Mouse (Mus musculus) heart, embryonic 16.5 days (tissue): Measurements from ENCODE around the gene Xpo1. TPM values are rescaled to one million over a fixed set of nuclear protein-coding genes. Genes with fewer than 3 reads are reported as not detected.
A peak's percentile ranks its signal among the peaks of the same experiment; 100 is the strongest.

Experiments
- ATAC-seq: fragments of 200-750 bp; cut with Nextera tagmentation; replicated peaks from 2 replicates; pipeline ENCODE4 v1.8.0; 2017; ENCODE audit warnings: moderate number of reproducible peaks; ENCODE audit not compliant: insufficient read depth, low FRiP score; ENCODE audit errors: extremely low read depth
- H3K27ac ChIP-seq: fragments of 300-500 bp; sonication (generic); 2 replicates; pipeline ENCODE4 v1.5.1; 2014; ENCODE audit warnings: mild to moderate bottlenecking, low read length, control low read depth, moderate library complexity
- H3K27me3 ChIP-seq: fragments of 300-500 bp; sonication (generic); 2 replicates; pipeline ENCODE4 v1.6.1; 2014; ENCODE audit warnings: low read length, mixed read lengths; ENCODE audit not compliant: control insufficient read depth, insufficient read depth
- H3K36me3 ChIP-seq: fragments of 300-500 bp; sonication (generic); 2 replicates; pipeline ENCODE4 v1.6.1; 2014; ENCODE audit not compliant: control insufficient read depth, insufficient read depth
- H3K4me1 ChIP-seq: fragments of 300-500 bp; sonication (generic); 2 replicates; pipeline ENCODE4 v1.6.1; 2014; ENCODE audit warnings: low read length, mixed read lengths; ENCODE audit not compliant: control insufficient read depth, insufficient read depth
- H3K4me2 ChIP-seq: fragments of 300-500 bp; sonication (generic); 2 replicates; pipeline ENCODE4 v1.6.1; 2014; ENCODE audit warnings: low read depth, mild to moderate bottlenecking, control low read depth, low read length
- H3K4me3 ChIP-seq: fragments of 300-500 bp; sonication (generic); 2 replicates; pipeline ENCODE4 v1.5.1; 2014; ENCODE audit warnings: mild to moderate bottlenecking, control low read depth, low read length
- H3K9ac ChIP-seq: fragments of 300-500 bp; sonication (generic); 2 replicates; pipeline ENCODE4 v1.6.1; 2014; ENCODE audit warnings: low read length, control low read depth
- H3K9me3 ChIP-seq: fragments of 300-500 bp; sonication (generic); replicated peaks from 2 replicates; pipeline ENCODE4 v1.6.1; 2016; ENCODE audit warnings: low read length; ENCODE audit not compliant: control insufficient read depth
- WGBS: fragments of 180-500 bp; shearing (Covaris S2); extraction: QIAGEN DNeasy Blood & Tissue Kit; methylation state at CpG from one replicate; pipeline ENCODE4 v1.1.7; 2014; 5-methylcytosine and 5-hydroxymethylcytosine counted together
- polyA plus RNA-seq: library from polyadenylated mRNA; unstranded; fragments of >200 nt; fragmentation: Nextera tagmentation; extraction: Ambion mirVana; gene quantifications from 2 replicates; pipeline ENCODE4 v1.2.1, GENCODE M21; 2015

Xpo1 gene
- polyA plus RNA-seq, 1 experiment from 2014 or later = 49.5 TPM

DNA sequence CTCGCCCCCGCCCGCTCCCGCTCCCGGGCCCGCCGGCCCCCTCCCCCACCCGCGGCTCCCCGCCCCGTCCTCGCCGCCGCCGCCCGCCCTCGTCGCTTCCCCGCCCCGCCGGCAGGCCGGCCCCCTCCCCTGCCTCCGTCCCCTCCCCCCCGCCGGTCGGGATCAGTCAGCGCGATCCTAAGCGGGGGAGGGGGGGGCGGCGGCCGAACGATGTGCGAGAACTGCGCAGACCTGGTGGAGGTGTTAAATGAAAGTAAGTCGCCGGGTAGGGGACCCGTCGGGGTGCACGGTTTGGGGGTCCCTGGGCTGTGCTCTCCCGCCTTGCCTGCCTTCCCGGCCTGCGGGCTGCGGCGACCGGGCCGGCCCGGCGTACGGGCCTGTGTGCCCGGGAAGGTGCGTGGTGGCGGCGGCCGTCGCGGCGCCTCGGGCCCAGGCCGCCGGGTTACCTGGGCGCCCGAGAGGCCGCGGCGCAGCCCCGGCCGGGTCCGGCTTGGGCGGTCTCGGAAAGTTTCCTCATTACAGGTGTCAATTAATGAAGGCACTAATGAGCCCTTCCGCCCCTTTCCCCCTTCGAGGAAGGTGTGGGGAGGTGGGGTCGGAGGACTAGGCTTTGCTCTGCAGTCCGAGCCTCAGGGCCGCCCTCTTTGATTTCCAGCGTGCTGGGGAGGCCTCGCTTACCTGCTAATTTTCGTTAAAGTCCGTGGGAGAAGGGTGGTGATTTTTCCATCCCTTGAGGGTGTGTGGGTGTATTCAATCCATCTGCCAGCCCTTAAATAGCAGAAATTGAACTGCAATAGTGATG, 51.1 kb downstream of the Xpo1 start, which contains the start of gene Usp34:
TSS of gene Usp34 (plus strand) at position 132 of the 802 bp plus-strand sequence.
- Histone ChIP-seq H3K27me3 (no peaks in the 10 kb centered on the region), H3K36me3 (no peaks in the 10 kb centered on the region), H3K27ac (peak within 1 kb of the TSS; percentile 99), H3K4me3 (peak within 1 kb of the TSS; percentile 95), H3K9me3 (no peaks in the 10 kb centered on the region), H3K4me1 (peaks cover 9% of the 10 kb centered on the region), H3K9ac (peak within 1 kb of the TSS; percentile 97), H3K4me2 (peak within 1 kb of the TSS; percentile 81)
- WGBS = 1% methylated on average over 58 of the region's 80 CpGs
- peak; percentile 59 for ATAC-seq

DNA sequence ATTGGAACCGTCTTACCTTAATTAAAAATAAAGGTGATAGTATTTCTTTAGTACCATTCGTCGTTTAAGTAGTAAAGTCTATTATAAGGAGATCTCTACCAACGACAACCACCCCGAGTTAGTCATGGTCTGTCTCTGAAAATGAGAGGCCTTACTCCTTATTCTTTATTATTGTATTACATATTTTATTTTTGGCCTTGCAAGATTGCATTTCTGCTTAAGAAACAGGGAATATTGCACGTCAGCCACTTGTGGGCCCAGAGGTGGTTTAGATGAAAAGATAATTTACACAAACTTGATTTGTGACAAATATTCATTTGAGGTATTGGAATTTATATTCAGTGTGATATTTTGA, 51.7 kb downstream of the Xpo1 start:
- ATAC-seq = no peak
- no peaks in the 10 kb centered on the region for H3K27me3 ChIP-seq
- peak overlapping the region; percentile 75 for H3K4me2 ChIP-seq
- under 1% methylated on average over 6 of the region's 6 CpGs for WGBS
- no peaks in the 10 kb centered on the region for H3K9me3 ChIP-seq
- peak overlapping the region; percentile 95 for H3K4me3 ChIP-seq
- H3K36me3 ChIP-seq = no peaks in the 10 kb centered on the region
- H3K9ac ChIP-seq = peak overlapping the region; percentile 97
- peak overlapping the region; percentile 99; the same call in 1 of the 2 replicates for H3K27ac ChIP-seq
- H3K4me1 ChIP-seq = peaks cover 9% of the 10 kb centered on the region

DNA sequence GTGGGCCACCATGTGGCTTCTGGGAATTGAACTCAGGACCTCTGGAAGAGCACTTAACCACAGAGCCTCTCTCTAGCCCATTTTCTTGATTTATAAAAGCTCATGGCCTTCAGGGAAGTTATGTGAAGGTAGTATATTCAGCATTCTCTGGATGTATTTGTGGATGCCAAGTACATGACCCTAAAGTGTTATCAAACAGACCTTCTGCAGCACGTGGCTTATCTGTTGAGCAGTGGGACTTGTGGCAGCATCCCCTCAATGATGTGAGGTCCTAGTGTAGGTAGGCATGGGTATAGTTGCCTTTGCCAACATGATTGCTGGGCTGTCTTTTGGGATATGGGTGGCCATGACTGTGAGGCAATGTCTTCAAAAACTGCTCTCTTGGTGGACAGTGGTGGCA, 57.7 kb downstream of the Xpo1 start:
- Histone ChIP-seq H3K27ac (no peak overlapping the region), H3K9me3 (no peaks in the 10 kb centered on the region), H3K4me1 (peaks cover 4% of the 10 kb centered on the region), H3K9ac (no peak overlapping the region), H3K4me2 (no peak overlapping the region), H3K4me3 (no peak overlapping the region), H3K36me3 (no peaks in the 10 kb centered on the region), H3K27me3 (no peaks in the 10 kb centered on the region)
- WGBS = 33% methylated on average over 1 of the region's 1 CpGs
- ATAC-seq = no peak

- H3K4me1 ChIP-seq = no peaks in the 10 kb centered on the region
- no peak for ATAC-seq
- H3K9ac ChIP-seq = no peak overlapping the region
- H3K4me3 ChIP-seq = no peak overlapping the region
- no peaks in the 10 kb centered on the region for H3K27me3 ChIP-seq
- no peaks in the 10 kb centered on the region for H3K36me3 ChIP-seq
- no peak overlapping the region for H3K27ac ChIP-seq
- no peak overlapping the region for H3K4me2 ChIP-seq
- no peaks in the 10 kb centered on the region for H3K9me3 ChIP-seq
- 80% methylated on average over 2 of the region's 2 CpGs for WGBS
These were observed 73.6 kb downstream of the Xpo1 start for GRCm38 (mm10) chr11:23329413-23329812.

DNA sequence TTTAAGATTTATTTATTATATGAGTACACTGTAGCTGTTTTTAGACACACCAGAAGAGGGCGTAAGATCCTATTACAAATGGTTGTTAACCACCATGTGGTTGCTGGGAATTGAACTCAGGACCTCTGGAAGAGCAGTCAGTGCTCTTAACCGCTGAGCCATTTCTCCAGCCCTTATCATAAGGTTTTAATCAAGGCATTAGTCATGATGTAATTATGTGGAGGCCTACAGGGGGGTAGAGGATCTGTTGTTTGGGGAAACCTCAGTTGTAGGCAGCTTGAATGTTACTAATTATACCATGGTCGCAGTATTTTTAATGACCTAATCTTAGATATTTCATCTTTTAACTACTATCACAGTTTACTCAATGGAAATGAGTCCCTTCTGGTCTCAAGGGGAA, 76.3 kb downstream of the Xpo1 start:
- H3K4me2 ChIP-seq = no peak overlapping the region
- 63% methylated on average over 3 of the region's 3 CpGs for WGBS
- no peaks in the 10 kb centered on the region for H3K4me1 ChIP-seq
- no peak overlapping the region for H3K9ac ChIP-seq
- H3K9me3 ChIP-seq = no peaks in the 10 kb centered on the region
- no peak for ATAC-seq
- no peak overlapping the region for H3K4me3 ChIP-seq
- no peaks in the 10 kb centered on the region for H3K27me3 ChIP-seq
- H3K27ac ChIP-seq = no peak overlapping the region
- no peaks in the 10 kb centered on the region for H3K36me3 ChIP-seq

- WGBS = 71% methylated on average over 1 of the region's 1 CpGs
- Histone ChIP-seq H3K9ac (no peak overlapping the region), H3K36me3 (peaks cover 5% of the 10 kb centered on the region; the same call in 1 of the 2 replicates), H3K27me3 (no peaks in the 10 kb centered on the region), H3K4me3 (no peak overlapping the region), H3K27ac (no peak overlapping the region), H3K4me1 (no peaks in the 10 kb centered on the region), H3K4me2 (no peak overlapping the region), H3K9me3 (no peaks in the 10 kb centered on the region)
- ATAC-seq = no peak
These were observed 79.3 kb downstream of the Xpo1 start for GRCm38 (mm10) chr11:23335160-23335559.

Other genes with a start within 250 kb of the Xpo1 start
- 1.5 and 2.2 TPM in 2 replicates for gene Fam161a, start 248.5 kb upstream of the Xpo1 start, polyA plus RNA-seq
- gene Usp34, start 50.9 kb downstream of the Xpo1 start, polyA plus RNA-seq = 12.8 and 13.1 TPM in 2 replicates
- 60.6 and 60.8 TPM in 2 replicates for gene Ahsa2, start 242.0 kb downstream of the Xpo1 start, polyA plus RNA-seq